Mouse (Mus musculus) natural killer cell, adult 2 months (primary cell): ENCODE data around the gene Nmnat2.
A peak's percentile ranks its signal among the peaks of the same experiment; 100 is the strongest.
"Not testable (repeated sequence)": the region's sequence is repeated elsewhere in the genome, so short reads cannot be mapped to it uniquely, and the experiment has no call there.

Experiments
- DNase-seq, 2 experiments: peaks; one replicate each; pipeline ENCODE4 v3.0.0; 2022; ENCODE audit warnings: low spot score in 2 of 2

Nmnat2 gene

GRCm38 (mm10) chr1:153054112-153054821 lies 99.5 kb downstream of the Nmnat2 start:
- DNase-seq, result no peak

GRCm38 (mm10) chr1:153058290-153058689 lies 103.5 kb downstream of the Nmnat2 start:
- DNase-seq, result no peak

- no peak for DNase-seq
Measured at GRCm38 (mm10) chr1:153059626-153060025, 104.8 kb downstream of the Nmnat2 start.

GRCm38 (mm10) chr1:153062547-153062946 lies 107.8 kb downstream of the Nmnat2 start:
- no peak for DNase-seq

- DNase-seq, result no peak
Measured at GRCm38 (mm10) chr1:153064784-153065390, 110.1 kb downstream of the Nmnat2 start.

GRCm38 (mm10) chr1:153065473-153066386 lies 110.9 kb downstream of the Nmnat2 start:
- no peak for DNase-seq

GRCm38 (mm10) chr1:153066387-153066781 lies 111.6 kb downstream of the Nmnat2 start:
- peak; percentile 30 to 63 for DNase-seq

- no peak for DNase-seq
Measured at GRCm38 (mm10) chr1:153071563-153071962, 116.8 kb downstream of the Nmnat2 start.

GRCm38 (mm10) chr1:153071995-153072394 lies 117.2 kb downstream of the Nmnat2 start:
- no peak for DNase-seq

- no peak for DNase-seq
Measured at GRCm38 (mm10) chr1:153072711-153073110, 117.9 kb downstream of the Nmnat2 start.

- DNase-seq, result no peak
Measured at GRCm38 (mm10) chr1:153073441-153073840, 118.6 kb downstream of the Nmnat2 start.

GRCm38 (mm10) chr1:153075087-153075736 lies 120.4 kb downstream of the Nmnat2 start:
- DNase-seq, result no peak

- no peak for DNase-seq
Measured at GRCm38 (mm10) chr1:153075955-153076354, 121.2 kb downstream of the Nmnat2 start.

- DNase-seq, result not testable (repeated sequence)
Measured at GRCm38 (mm10) chr1:153083233-153083632, 128.4 kb downstream of the Nmnat2 start.

- no peak for DNase-seq
Measured at GRCm38 (mm10) chr1:153084191-153084590, 129.4 kb downstream of the Nmnat2 start.

GRCm38 (mm10) chr1:153085198-153085597 lies 130.4 kb downstream of the Nmnat2 start:
- DNase-seq, result peak; percentile 75 to 87

GRCm38 (mm10) chr1:153087771-153088170 lies 133.0 kb downstream of the Nmnat2 start:
- peak; percentile 9 to 14 for DNase-seq

- DNase-seq, result no peak
Measured at GRCm38 (mm10) chr1:153090081-153090480, 135.3 kb downstream of the Nmnat2 start.

GRCm38 (mm10) chr1:153090807-153091206 lies 136.0 kb downstream of the Nmnat2 start:
- DNase-seq, result no peak

- DNase-seq, result no peak
Measured at GRCm38 (mm10) chr1:153091438-153092236, 136.8 kb downstream of the Nmnat2 start.
